Comparison of ENCODE assay signal across 15 mouse cellular contexts in genomic region chr8:56927166-56927565, GRCm38 (mm10).
"Had no signal": no experiment of that assay in that cellular context is flagged by ENCODE, and none has a peak within 500 bp of the region (broad histone marks: within the 10 kb centered on the region; RNA-seq: fewer than 3 reads in every experiment).

No protein-coding gene starts in this region.

- H3K4me2 ChIP-seq: kidney, embryonic 15.5 days; limb, embryonic 15.5 days; lung, embryonic 14.5 days; neural tube, embryonic 15.5 days had no signal

- H3K9me3 ChIP-seq: kidney, embryonic 15.5 days; limb, embryonic 15.5 days; midbrain, embryonic 10.5 days; neural tube, embryonic 15.5 days had no signal

- H3K27me3 ChIP-seq: kidney, embryonic 15.5 days; limb, embryonic 15.5 days; neural tube, embryonic 15.5 days had no signal

- H3K4me1 ChIP-seq: kidney, embryonic 15.5 days; limb, embryonic 15.5 days; midbrain, embryonic 10.5 days; neural tube, embryonic 15.5 days had no signal

- H3K36me3 ChIP-seq: kidney, embryonic 15.5 days; limb, embryonic 15.5 days; midbrain, embryonic 10.5 days; neural tube, embryonic 15.5 days had no signal

- H3K9ac ChIP-seq: kidney, embryonic 15.5 days; limb, embryonic 15.5 days; lung, embryonic 14.5 days; neural tube, embryonic 15.5 days had no signal

- DNase-seq: kidney, postnatal 14 days; layer of hippocampus, postnatal 36 days; lung, embryonic 14.5 days; lung, postnatal 10 days; lung, postnatal 4 days; midbrain, embryonic 14.5 days; right cerebral cortex, adult 18-20 months; right cerebral cortex, postnatal 25 days; thymus, postnatal 4 days had no signal

- H3K27ac ChIP-seq: kidney, embryonic 15.5 days; limb, embryonic 15.5 days; midbrain, embryonic 10.5 days; neural tube, embryonic 15.5 days; stomach, postnatal 0 days had no signal

- H3K4me3 ChIP-seq: kidney, embryonic 15.5 days; limb, embryonic 15.5 days; midbrain, embryonic 10.5 days; myocyte; neural tube, embryonic 15.5 days had no signal
